Mouse (Mus musculus) liver, embryonic 14.5 days (tissue): ENCODE measurements at regions not wholly inside any gene's neighbourhood (a gene's known extent, or its start where the extent isn't known, plus 50 kb on each side); places are given as distances from the start of the nearest gene placed in this dataset.

Experiments used
- CTCF ChIP-seq: IDR thresholded peaks from 2 replicates; pipeline ENCODE4 v1.5.1; 2016; ENCODE audit warnings: antibody characterized with exemption, low read depth, control low read depth
- EP300 ChIP-seq: IDR thresholded peaks from 2 replicates; pipeline ENCODE4 v1.6.1; 2016; ENCODE audit warnings: antibody characterized with exemption, low read depth

DNA sequence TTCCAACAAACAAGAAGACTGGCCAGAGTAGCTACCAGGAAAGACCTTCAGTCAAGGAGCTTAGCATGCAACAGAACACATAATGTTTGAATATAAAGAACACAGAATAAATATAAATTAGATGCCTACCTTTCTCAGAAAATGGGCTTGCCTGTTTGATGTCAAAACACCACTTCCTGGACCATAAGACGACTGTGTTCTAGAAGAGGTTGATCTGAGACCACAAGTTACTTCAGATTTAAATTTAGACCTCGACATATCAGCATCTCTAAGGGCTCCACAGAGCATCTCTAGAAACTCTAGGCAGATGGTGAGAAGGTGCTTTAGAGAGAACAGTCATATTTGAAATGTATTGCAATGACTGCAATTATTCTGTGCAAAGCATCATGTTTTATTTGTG lies 322.9 kb upstream of the Slc24a5 start:
- no peak for TF ChIP-seq CTCF
- no peak for TF ChIP-seq EP300
